Mouse (Mus musculus): ENCODE data around the gene Dhrs7b.

GRCm38 (mm10) chr11:60908073-60908472 is 77.6 kb downstream of the Dhrs7b start:
- TF ChIP-seq CTCF (IDR thresholded peaks at IDR 0.05; ENCODE audit: control insufficient read depth, insufficient read depth, insufficient replicate concordance, low read depth, low read length) (no peak), POLR2A (IDR thresholded peaks at IDR 0.05; ENCODE audit: control insufficient read depth, low read depth, low read length) (no peak)
